Mouse (Mus musculus) myocyte (in vitro differentiated cells): ENCODE measurements around the gene Actl6b. TPM values are rescaled to one million over a fixed set of nuclear protein-coding genes. Genes with fewer than 3 reads are reported as not detected.

Experiments used
- H3K27me3 ChIP-seq: one replicate; pipeline ENCODE4 v1.6.1; 2011; ENCODE audit not compliant: control insufficient read depth, insufficient read depth, insufficient read length
- H3K36me3 ChIP-seq: one replicate; pipeline ENCODE4 v1.6.1; 2011; ENCODE audit not compliant: control insufficient read depth, insufficient read depth
- H3K4me2 ChIP-seq: one replicate; pipeline ENCODE4 v1.6.1; 2011; ENCODE audit warnings: low read depth, control low read depth
- H3K4me3 ChIP-seq: one replicate; pipeline ENCODE4 v1.5.1; 2011; ENCODE audit warnings: mild to moderate bottlenecking, control low read depth, moderate library complexity
- H3K79me2 ChIP-seq: one replicate; pipeline ENCODE4 v1.6.1; 2011; ENCODE audit not compliant: control insufficient read depth, insufficient read depth
- H3ac ChIP-seq: one replicate; pipeline ENCODE4 v1.6.1; 2011; ENCODE audit not compliant: control insufficient read depth, insufficient read length
- CEBPB ChIP-seq: IDR thresholded peaks from 2 replicates; pipeline ENCODE4 v1.6.1; 2011; ENCODE audit warnings: mild to moderate bottlenecking, moderate library complexity; ENCODE audit not compliant: poor library complexity, insufficient read depth, severe bottlenecking
- E2F4 ChIP-seq: IDR thresholded peaks from one replicate; pipeline ENCODE4 v1.6.1; 2011; ENCODE audit warnings: mild to moderate bottlenecking, control low read depth, moderate library complexity; ENCODE audit not compliant: insufficient read depth
- MAX ChIP-seq: IDR thresholded peaks from one replicate; pipeline ENCODE4 v1.6.1; 2011; ENCODE audit warnings: low read depth, mild to moderate bottlenecking, control low read depth
- MYOD1 ChIP-seq, 3 experiments: IDR thresholded peaks; one replicate each; pipeline ENCODE4 v1.6.1; 2011; ENCODE audit warnings: control low read depth in 2 of 3, low read depth in 2 of 3, mild to moderate bottlenecking in 2 of 3, moderate library complexity in 1 of 3; ENCODE audit not compliant: insufficient read length in 2 of 3, control insufficient read depth in 1 of 3
- MYOG ChIP-seq, 3 experiments: IDR thresholded peaks; one replicate each; pipeline ENCODE4 v1.6.1; 2011; ENCODE audit warnings: control low read depth in 2 of 3, low read depth in 2 of 3, mild to moderate bottlenecking in 2 of 3; ENCODE audit not compliant: insufficient read length in 2 of 3, control insufficient read depth in 1 of 3, insufficient read depth in 1 of 3
- POLR2A ChIP-seq: IDR thresholded peaks from one replicate; pipeline ENCODE4 v1.6.1; 2011; ENCODE audit warnings: low read depth, mild to moderate bottlenecking, control low read depth, moderate library complexity; ENCODE audit not compliant: insufficient read length
- POLR2AphosphoS2 ChIP-seq: IDR thresholded peaks from one replicate; pipeline ENCODE4 v1.6.1; 2011; ENCODE audit warnings: low read depth, control low read depth; ENCODE audit not compliant: insufficient read length
- REST ChIP-seq: IDR thresholded peaks from one replicate; pipeline ENCODE4 v1.6.1; 2011; ENCODE audit warnings: mild to moderate bottlenecking, control low read depth, moderate library complexity; ENCODE audit not compliant: insufficient read depth, insufficient read length
- SRF ChIP-seq: IDR thresholded peaks from one replicate; pipeline ENCODE4 v1.6.1; 2011; ENCODE audit warnings: low read depth; ENCODE audit not compliant: control insufficient read depth, insufficient read length
- TCF12 ChIP-seq: IDR thresholded peaks from one replicate; pipeline ENCODE4 v1.6.1; 2011; ENCODE audit warnings: mild to moderate bottlenecking, control low read depth; ENCODE audit not compliant: poor library complexity, insufficient read depth, severe bottlenecking
- TCF3 ChIP-seq: IDR thresholded peaks from one replicate; pipeline ENCODE4 v1.6.1; 2011; ENCODE audit warnings: low read depth, control low read depth; ENCODE audit not compliant: insufficient read length
- USF1 ChIP-seq: IDR thresholded peaks from one replicate; pipeline ENCODE4 v1.6.1; 2011; ENCODE audit warnings: low read depth, mild to moderate bottlenecking, control low read depth, moderate library complexity
- polyA plus RNA-seq: library from polyadenylated mRNA; unstranded; fragments of >200 nt; fragmentation: generic; extraction: Trizol; gene quantifications from one replicate; pipeline ENCODE4 v1.2.1, GENCODE M21; 2012; ENCODE audit warnings: missing spikeins

Gene Actl6b
- polyA plus RNA-seq, 1 experiment, result not detected

DNA sequence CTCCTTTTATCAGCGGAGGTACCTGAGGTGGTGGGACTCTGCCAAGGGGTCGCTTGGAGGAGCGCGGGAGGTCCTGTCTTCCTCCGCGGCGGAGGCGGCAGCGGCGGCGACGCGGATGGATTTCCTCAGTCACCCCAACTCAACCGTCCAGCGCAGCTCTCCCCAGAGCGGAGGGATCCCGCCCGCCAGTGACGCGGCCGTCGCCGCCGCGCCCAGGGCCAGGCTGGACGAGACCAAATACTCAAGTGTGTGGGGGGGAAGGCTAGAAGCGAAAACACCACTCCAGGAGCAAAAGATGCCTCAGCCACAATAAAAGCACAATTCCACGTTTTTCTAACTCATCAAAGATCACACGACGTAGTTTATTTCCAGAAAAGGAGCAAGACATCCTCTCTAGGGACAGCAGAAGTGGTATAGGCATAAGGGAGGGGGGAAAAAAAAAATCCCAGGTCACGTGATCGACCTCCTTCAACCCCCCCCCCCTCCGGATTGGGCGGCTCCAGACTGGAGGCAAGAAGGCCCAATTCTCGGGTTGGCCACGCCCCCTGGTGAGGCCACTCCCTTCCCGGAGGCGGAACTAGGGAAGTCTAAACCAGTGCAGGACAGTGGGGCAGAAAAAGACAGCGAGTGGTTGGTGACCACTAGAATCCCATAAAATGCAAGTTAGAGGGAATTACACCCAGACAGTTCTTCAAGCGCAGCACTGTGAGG is 20.0 kb upstream of the Actl6b start, which contains the start of the genes Epo and Gnb2:
Epo (minus strand) TSS at position 126 of the 711 bp plus-strand sequence.
Gnb2 (minus strand) TSS at position 394 of the 711 bp plus-strand sequence.
- H3K79me2 ChIP-seq, result peaks cover 34% of the 10 kb centered on the region
- H3K27me3 ChIP-seq, result peaks cover 2% of the 10 kb centered on the region
- TF ChIP-seq POLR2AphosphoS2 (peak; percentile 91), E2F4 (peak; percentile 61), REST (no peak), MYOG (IDR thresholded peaks at IDR 0.05; ENCODE audit: control insufficient read depth in 1 of 3, insufficient read depth in 1 of 3, insufficient read length in 2 of 3, low read depth in 2 of 3) (peak in 1 of 3 experiments; percentile 60), POLR2A (peak; percentile 94), CEBPB (no peak), MAX (no peak), MYOD1 (IDR thresholded peaks at IDR 0.05; ENCODE audit: control insufficient read depth in 1 of 3, insufficient read length in 2 of 3, low read depth in 2 of 3) (peak in 1 of 3 experiments; percentile 40), TCF12 (no peak), USF1 (peak; percentile 91), TCF3 (no peak), SRF (no peak)
- H3ac ChIP-seq, result peak within 1 kb of the TSS; percentile 15
- H3K4me3 ChIP-seq, result peak within 1 kb of the TSS; percentile 100
- no peaks in the 10 kb centered on the region for H3K36me3 ChIP-seq
- peak within 1 kb of the TSS; percentile 88 for H3K4me2 ChIP-seq

GRCm38 (mm10) chr5:137534762-137535161 is 18.6 kb upstream of the Actl6b start:
- TF ChIP-seq CEBPB, result no peak
- TF ChIP-seq MYOG (IDR thresholded peaks at IDR 0.05; ENCODE audit: control insufficient read depth in 1 of 3, insufficient read depth in 1 of 3, insufficient read length in 2 of 3, low read depth in 2 of 3), result no peak
- no peak for TF ChIP-seq POLR2AphosphoS2
- TF ChIP-seq USF1, result no peak
- TF ChIP-seq TCF3, result no peak
- no peak for TF ChIP-seq POLR2A
- TF ChIP-seq E2F4, result no peak
- TF ChIP-seq TCF12, result no peak
- Histone ChIP-seq H3K79me2 (peaks cover 32% of the 10 kb centered on the region), H3K4me2 (no peak overlapping the region), H3ac (no peak overlapping the region), H3K36me3 (no peaks in the 10 kb centered on the region), H3K4me3 (no peak overlapping the region), H3K27me3 (peaks cover 5% of the 10 kb centered on the region)

GRCm38 (mm10) chr5:137535318-137535717 is 18.0 kb upstream of the Actl6b start:
- H3K27me3 ChIP-seq, result peaks cover 5% of the 10 kb centered on the region
- TF ChIP-seq E2F4 (no peak), TCF12 (no peak), MAX (no peak), MYOG (IDR thresholded peaks at IDR 0.05; ENCODE audit: control insufficient read depth in 1 of 3, insufficient read depth in 1 of 3, insufficient read length in 2 of 3, low read depth in 2 of 3) (no peak), TCF3 (no peak), MYOD1 (IDR thresholded peaks at IDR 0.05; ENCODE audit: control insufficient read depth in 1 of 3, insufficient read length in 2 of 3, low read depth in 2 of 3) (no peak)

DNA sequence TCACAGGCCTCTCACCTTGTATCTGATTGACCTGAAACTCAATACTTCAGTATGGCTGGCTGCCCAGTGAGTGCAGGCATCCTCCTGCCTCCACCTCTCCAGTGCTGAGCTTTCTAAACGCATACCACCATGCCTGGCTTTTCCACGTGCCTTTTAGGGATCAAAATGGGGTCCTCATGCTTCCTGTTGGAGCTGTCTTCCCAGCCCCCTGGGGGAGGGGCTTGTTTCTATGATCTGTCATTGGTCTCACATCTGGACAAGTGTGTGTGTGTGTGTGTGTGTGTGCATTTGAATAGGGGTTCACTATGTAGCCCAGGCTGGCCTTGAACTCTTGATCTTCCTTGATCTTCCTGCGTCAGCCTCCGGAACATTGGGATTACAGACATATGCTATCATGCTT is 15.9 kb upstream of the Actl6b start:
- Histone ChIP-seq H3ac (no peak overlapping the region), H3K79me2 (peaks cover 6% of the 10 kb centered on the region), H3K36me3 (no peaks in the 10 kb centered on the region), H3K27me3 (peaks cover 5% of the 10 kb centered on the region), H3K4me2 (no peak overlapping the region), H3K4me3 (no peak overlapping the region)
- TF ChIP-seq E2F4 (no peak), POLR2A (no peak), TCF12 (no peak), REST (no peak), MYOD1 (IDR thresholded peaks at IDR 0.05; ENCODE audit: control insufficient read depth in 1 of 3, insufficient read length in 2 of 3, low read depth in 2 of 3) (no peak), CEBPB (no peak), MAX (no peak), MYOG (IDR thresholded peaks at IDR 0.05; ENCODE audit: control insufficient read depth in 1 of 3, insufficient read depth in 1 of 3, insufficient read length in 2 of 3, low read depth in 2 of 3) (no peak), USF1 (no peak), TCF3 (no peak), POLR2AphosphoS2 (no peak)

More at GRCm38 (mm10) chr5:137535318-137535717, 18.0 kb upstream of the Actl6b start:
- Histone ChIP-seq H3ac (no peak overlapping the region), H3K4me2 (no peak overlapping the region), H3K4me3 (no peak overlapping the region), H3K36me3 (no peaks in the 10 kb centered on the region), H3K79me2 (peaks cover 26% of the 10 kb centered on the region)

- H3K79me2 ChIP-seq, result no peaks in the 10 kb centered on the region
- H3K4me3 ChIP-seq, result no peak overlapping the region
- H3K27me3 ChIP-seq, result peaks cover 5% of the 10 kb centered on the region
- no peak overlapping the region for H3K4me2 ChIP-seq
- no peak for TF ChIP-seq POLR2AphosphoS2
- TF ChIP-seq REST, result no peak
- TF ChIP-seq SRF, result no peak
- TF ChIP-seq USF1, result no peak
- TF ChIP-seq POLR2A, result no peak
- TF ChIP-seq E2F4, result no peak
- no peak for TF ChIP-seq MYOG (IDR thresholded peaks at IDR 0.05; ENCODE audit: control insufficient read depth in 1 of 3, insufficient read depth in 1 of 3, insufficient read length in 2 of 3, low read depth in 2 of 3)
- TF ChIP-seq CEBPB, result no peak
- TF ChIP-seq MAX, result no peak
- no peak for TF ChIP-seq TCF12
- TF ChIP-seq TCF3, result no peak
- no peak for TF ChIP-seq MYOD1 (IDR thresholded peaks at IDR 0.05; ENCODE audit: control insufficient read depth in 1 of 3, insufficient read length in 2 of 3, low read depth in 2 of 3)
- H3ac ChIP-seq, result no peak overlapping the region
- no peaks in the 10 kb centered on the region for H3K36me3 ChIP-seq
These were observed 14.0 kb upstream of the Actl6b start for GRCm38 (mm10) chr5:137539291-137539801.
